Mouse (Mus musculus) E14TG2a.4 (cell line): ENCODE measurements at regions not wholly inside any gene's neighbourhood (a gene's known extent, or its start where the extent isn't known, plus 50 kb on each side); places are given as distances from the start of the nearest gene placed in this dataset.

ENCODE experiments used
- CTCF ChIP-seq: conservative IDR thresholded peaks from 2 replicates; pipeline ENCODE4 v1.5.1; 2014; ENCODE audit warnings: low read length
- NANOG ChIP-seq: IDR thresholded peaks from 2 replicates; pipeline ENCODE4 v1.6.1; 2014; ENCODE audit warnings: borderline replicate concordance, low read length, mixed read lengths
- POU5F1 ChIP-seq: IDR thresholded peaks from 2 replicates; pipeline ENCODE4 v1.6.1; 2014; ENCODE audit warnings: low read length, borderline replicate concordance

- TF ChIP-seq CTCF = no peak
- TF ChIP-seq NANOG = no peak
- no peak for TF ChIP-seq POU5F1
Measured at GRCm38 (mm10) chr8:26420536-26420935, 301.2 kb downstream of the Gm45692 start.
